Mouse (Mus musculus): ENCODE results near the gene Cacng6.

DNA sequence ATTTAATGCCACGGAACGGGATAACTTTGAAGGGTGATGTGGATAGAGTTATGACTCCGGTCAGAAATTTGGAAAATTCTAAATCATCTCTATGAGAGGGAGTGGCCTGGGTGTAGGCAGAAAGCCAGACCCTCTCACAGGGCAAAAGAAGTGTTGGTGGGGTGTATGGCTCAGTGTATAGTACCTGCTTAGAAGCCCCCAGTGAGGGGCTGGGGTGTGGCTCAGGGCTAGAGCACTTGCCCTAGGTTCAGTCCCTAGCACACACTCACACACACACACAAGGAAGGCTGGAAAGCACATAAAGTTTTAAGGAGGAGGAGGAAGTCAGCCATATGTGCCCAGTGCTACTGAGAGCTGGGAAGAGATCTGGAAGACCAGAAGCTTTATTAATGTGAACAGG is 2.7 kb upstream of the Cacng6 start:
- TF ChIP-seq CTCF (IDR thresholded peaks at IDR 0.05; ENCODE audit: low read depth, low read length) (no peak), GATA1 (IDR thresholded peaks at IDR 0.05; ENCODE audit: borderline replicate concordance, low read length) (no peak), POLR2AphosphoS5 (IDR thresholded peaks at IDR 0.05; ENCODE audit: insufficient replicate concordance, low read depth, low read length) (no peak)

Measured in G1E (cell line).